Mouse (Mus musculus) limb, embryonic 11.5 days (tissue): ENCODE measurements around the gene Iqschfp. TPM values are rescaled to one million over a fixed set of nuclear protein-coding genes. Genes with fewer than 3 reads are reported as not detected.

ENCODE experiments used
- ATAC-seq: fragments of 200-750 bp; cut with Nextera tagmentation; 2 replicates; pipeline ENCODE4 v1.8.0; 2017; ENCODE audit warnings: low read depth; ENCODE audit not compliant: insufficient number of reproducible peaks, low FRiP score, low TSS enrichment
- DNase-seq: peaks from one replicate; pipeline ENCODE4 v3.0.0-alpha.2; 2015; ENCODE audit warnings: low spot score
- H3K27ac ChIP-seq: fragments of 300-500 bp; sonication (generic); replicated peaks from 2 replicates; pipeline ENCODE4 v1.5.1; 2014; ENCODE audit warnings: low read depth, mild to moderate bottlenecking, low read length
- H3K27me3 ChIP-seq: fragments of 300-500 bp; sonication (generic); 2 replicates; pipeline ENCODE4 v1.6.1; 2014; ENCODE audit warnings: mild to moderate bottlenecking, low read length, mixed read lengths; ENCODE audit not compliant: control insufficient read depth, insufficient read depth
- H3K36me3 ChIP-seq: fragments of 300-500 bp; sonication (generic); 2 replicates; pipeline ENCODE4 v1.6.1; 2014; ENCODE audit warnings: mild to moderate bottlenecking, low read length, moderate library complexity, mixed read lengths; ENCODE audit not compliant: control insufficient read depth, insufficient read depth
- H3K4me1 ChIP-seq: fragments of 300-500 bp; sonication (generic); 2 replicates; pipeline ENCODE4 v1.6.1; 2014; ENCODE audit warnings: low read length, mixed read lengths; ENCODE audit not compliant: control insufficient read depth, insufficient read depth
- H3K4me2 ChIP-seq: fragments of 300-500 bp; sonication (generic); 2 replicates; pipeline ENCODE4 v1.6.1; 2014; ENCODE audit warnings: low read depth, mild to moderate bottlenecking, moderate library complexity; ENCODE audit not compliant: severe bottlenecking
- H3K4me3 ChIP-seq: fragments of 300-500 bp; sonication (generic); 2 replicates; pipeline ENCODE4 v1.5.1; 2014; ENCODE audit warnings: low read depth, low read length
- H3K9ac ChIP-seq: fragments of 300-500 bp; sonication (generic); 2 replicates; pipeline ENCODE4 v1.6.1; 2014; ENCODE audit warnings: mild to moderate bottlenecking, low read length
- H3K9me3 ChIP-seq: fragments of 300-500 bp; sonication (generic); 2 replicates; pipeline ENCODE4 v1.6.1; 2016; ENCODE audit warnings: low read length; ENCODE audit not compliant: control insufficient read depth
- WGBS: fragments of 180-500 bp; shearing (Covaris S2); extraction: QIAGEN DNeasy Blood & Tissue Kit; methylation state at CpG from one replicate; pipeline ENCODE4 v1.1.7; 2014; 5-methylcytosine and 5-hydroxymethylcytosine counted together
- polyA plus RNA-seq: library from polyadenylated mRNA; unstranded; fragments of >200 nt; fragmentation: Nextera tagmentation; extraction: Ambion mirVana; gene quantifications from 2 replicates; pipeline ENCODE4 v1.2.1, GENCODE M21; 2014

Iqschfp gene
- polyA plus RNA-seq, 1 experiment from 2014 or later, result 0.56 TPM

DNA sequence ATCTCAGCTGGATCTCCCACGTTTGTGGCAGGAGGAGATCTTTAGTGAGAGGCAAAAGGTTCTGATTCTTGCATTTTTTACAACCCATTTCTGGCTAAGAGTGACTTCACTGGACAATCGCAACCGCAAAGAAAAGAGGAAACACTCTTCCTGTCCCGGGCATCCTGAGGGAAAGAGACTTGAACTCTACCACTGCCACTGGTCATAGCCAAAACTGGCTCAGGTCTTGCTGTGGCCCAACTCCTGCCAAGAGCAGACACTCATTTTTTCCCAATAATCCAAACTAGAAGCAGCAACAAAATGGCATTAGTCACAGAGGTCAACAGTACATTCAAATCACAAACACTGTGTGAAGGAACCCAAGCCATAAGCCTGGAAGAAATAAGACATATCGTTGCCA is 770.4 kb downstream of the Iqschfp start:
- H3K36me3 ChIP-seq, result no peaks in the 10 kb centered on the region
- H3K27me3 ChIP-seq, result no peaks in the 10 kb centered on the region
- H3K4me2 ChIP-seq, result no peak overlapping the region
- H3K4me1 ChIP-seq, result no peaks in the 10 kb centered on the region
- DNase-seq (no peak), ATAC-seq (no peak)
- H3K4me3 ChIP-seq, result no peak overlapping the region
- H3K9ac ChIP-seq, result no peak overlapping the region
- no peaks in the 10 kb centered on the region for H3K9me3 ChIP-seq
- WGBS, result 87% methylated on average over 5 of the region's 5 CpGs
- no peak overlapping the region for H3K27ac ChIP-seq

DNA sequence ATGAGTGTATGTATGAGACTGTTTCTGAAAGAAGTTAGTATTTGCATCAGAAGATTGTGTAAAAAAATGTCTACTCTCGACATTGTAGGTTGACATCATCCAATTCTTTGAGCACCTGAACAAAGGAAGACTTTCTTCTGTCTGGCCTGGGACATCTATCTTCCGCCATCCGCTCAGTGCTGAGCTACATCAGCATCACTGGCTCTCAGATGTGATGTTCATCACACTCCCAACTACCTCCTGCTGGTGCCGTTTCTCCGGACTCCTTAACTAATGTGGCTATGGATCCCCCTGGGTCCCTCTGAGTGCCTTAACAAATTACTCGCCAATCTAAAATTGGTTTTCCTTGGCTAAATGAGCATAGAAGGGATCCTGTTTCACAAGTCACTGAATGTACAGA is 772.3 kb downstream of the Iqschfp start:
- no peak overlapping the region for H3K4me2 ChIP-seq
- DNase-seq, result no peak
- no peak overlapping the region for H3K27ac ChIP-seq
- no peaks in the 10 kb centered on the region for H3K4me1 ChIP-seq
- ATAC-seq, result no peak
- H3K9me3 ChIP-seq, result no peaks in the 10 kb centered on the region
- WGBS, result 87% methylated on average over 6 of the region's 6 CpGs
- H3K9ac ChIP-seq, result no peak overlapping the region
- no peaks in the 10 kb centered on the region for H3K36me3 ChIP-seq
- no peak overlapping the region for H3K4me3 ChIP-seq
- H3K27me3 ChIP-seq, result no peaks in the 10 kb centered on the region

DNA sequence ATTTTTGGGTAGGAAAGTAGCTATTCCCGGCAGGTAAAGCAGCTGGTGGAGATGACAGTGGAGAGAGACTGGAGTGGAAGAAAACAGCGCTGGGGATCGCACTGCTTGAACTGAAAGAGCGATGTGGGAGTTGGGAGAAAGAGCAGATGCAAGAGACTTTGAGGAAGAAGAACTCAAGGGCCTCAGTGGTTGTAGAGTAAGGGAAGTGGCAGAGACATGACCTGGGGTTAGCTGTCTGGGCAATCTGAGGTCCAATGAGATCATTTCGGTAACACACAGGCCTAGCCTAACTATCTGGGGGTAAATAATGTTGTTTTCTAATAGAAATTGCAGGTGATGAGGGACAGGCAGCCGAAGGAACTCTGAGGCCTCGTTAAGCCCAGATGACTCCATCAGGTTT is 774.3 kb downstream of the Iqschfp start:
- Histone ChIP-seq H3K9me3 (no peaks in the 10 kb centered on the region), H3K4me3 (no peak overlapping the region), H3K4me2 (no peak overlapping the region), H3K36me3 (no peaks in the 10 kb centered on the region), H3K4me1 (no peaks in the 10 kb centered on the region), H3K9ac (no peak overlapping the region), H3K27ac (no peak overlapping the region), H3K27me3 (no peaks in the 10 kb centered on the region)
- ATAC-seq (no peak), DNase-seq (no peak)
- WGBS, result 82% methylated on average over 7 of the region's 7 CpGs

DNA sequence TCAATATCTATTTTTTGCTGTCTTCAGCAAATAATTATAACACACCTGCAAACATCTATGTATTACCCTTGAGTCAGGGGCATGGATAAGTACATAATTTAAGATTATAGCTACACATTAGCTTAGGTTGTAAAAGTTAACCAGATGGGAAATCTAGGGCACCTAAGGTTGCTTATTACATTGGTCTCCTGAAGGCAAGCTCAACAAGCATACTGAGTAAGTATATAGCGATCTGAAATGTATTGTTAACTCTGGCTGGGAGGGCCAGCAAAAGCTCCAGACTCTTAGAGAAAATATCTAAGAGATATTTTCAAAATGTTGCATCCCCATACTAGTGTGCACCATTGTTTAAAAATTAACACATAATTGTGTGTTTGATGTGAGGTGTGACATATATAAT is 775.8 kb downstream of the Iqschfp start:
- DNase-seq (no peak), ATAC-seq (no peak)
- no peak overlapping the region for H3K4me2 ChIP-seq
- H3K4me3 ChIP-seq, result no peak overlapping the region
- no peak overlapping the region for H3K27ac ChIP-seq
- no peak overlapping the region for H3K9ac ChIP-seq
- H3K36me3 ChIP-seq, result no peaks in the 10 kb centered on the region
- 71% methylated on average over 1 of the region's 1 CpGs for WGBS
- H3K27me3 ChIP-seq, result no peaks in the 10 kb centered on the region
- H3K9me3 ChIP-seq, result no peaks in the 10 kb centered on the region
- H3K4me1 ChIP-seq, result no peaks in the 10 kb centered on the region

DNA sequence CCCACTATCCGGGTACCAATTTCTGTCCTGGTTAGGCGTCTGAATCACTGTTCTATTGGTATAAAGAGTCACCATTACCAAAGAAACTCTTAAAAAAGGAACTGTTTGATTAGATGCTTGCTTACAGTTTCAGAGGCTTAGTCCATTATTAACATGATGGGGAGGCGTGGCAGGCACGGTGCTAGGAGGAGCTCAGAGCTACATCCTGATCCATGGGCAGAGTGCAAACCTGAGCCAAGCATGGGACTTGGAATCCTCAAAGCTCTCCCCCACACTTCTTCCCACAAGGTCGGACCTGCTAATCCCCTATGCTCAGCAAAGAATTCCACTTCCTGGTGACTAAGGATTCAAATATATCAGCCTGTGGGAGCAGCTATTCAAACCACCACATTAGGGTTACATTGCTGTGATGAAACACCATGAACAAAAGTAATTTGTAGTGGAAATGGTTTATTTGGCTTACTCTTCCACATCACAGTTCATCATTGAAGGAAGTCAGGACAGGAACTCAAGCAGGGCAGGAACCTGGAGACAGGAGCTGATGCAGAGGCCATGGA is 777.5 kb downstream of the Iqschfp start:
- Histone ChIP-seq H3K9ac (no peak overlapping the region), H3K4me2 (no peak overlapping the region), H3K27ac (no peak overlapping the region), H3K27me3 (no peaks in the 10 kb centered on the region), H3K4me1 (no peaks in the 10 kb centered on the region), H3K9me3 (no peaks in the 10 kb centered on the region), H3K36me3 (no peaks in the 10 kb centered on the region), H3K4me3 (no peak overlapping the region)
- 81% methylated on average over 5 of the region's 5 CpGs for WGBS
- no peak for DNase-seq
- ATAC-seq, result no peak

DNA sequence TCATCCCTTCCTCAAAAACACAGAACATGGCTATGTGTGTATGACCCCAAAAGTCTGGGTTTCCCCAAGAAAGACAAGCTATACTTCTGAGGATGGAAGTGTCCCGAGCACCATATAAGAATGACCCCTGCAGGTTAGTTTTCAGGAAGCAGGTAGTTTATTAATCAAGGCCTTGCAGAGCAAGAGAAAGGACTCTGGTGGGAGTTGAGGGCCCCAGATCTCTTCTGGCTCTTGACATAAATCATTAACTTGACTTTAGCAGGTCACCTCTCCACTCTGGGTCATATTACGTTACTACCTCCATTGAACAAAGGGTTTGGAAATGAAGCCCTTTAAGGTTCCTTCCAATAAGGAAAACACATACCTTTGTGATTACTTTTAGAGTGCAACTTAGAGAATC is 782.7 kb downstream of the Iqschfp start:
- Histone ChIP-seq H3K27me3 (no peaks in the 10 kb centered on the region), H3K4me2 (no peak overlapping the region), H3K9me3 (no peaks in the 10 kb centered on the region), H3K9ac (no peak overlapping the region), H3K4me3 (no peak overlapping the region), H3K4me1 (no peaks in the 10 kb centered on the region), H3K27ac (no peak overlapping the region), H3K36me3 (no peaks in the 10 kb centered on the region)
- 57% methylated on average over 2 of the region's 2 CpGs for WGBS
- ATAC-seq, result no peak
- no peak for DNase-seq

DNA sequence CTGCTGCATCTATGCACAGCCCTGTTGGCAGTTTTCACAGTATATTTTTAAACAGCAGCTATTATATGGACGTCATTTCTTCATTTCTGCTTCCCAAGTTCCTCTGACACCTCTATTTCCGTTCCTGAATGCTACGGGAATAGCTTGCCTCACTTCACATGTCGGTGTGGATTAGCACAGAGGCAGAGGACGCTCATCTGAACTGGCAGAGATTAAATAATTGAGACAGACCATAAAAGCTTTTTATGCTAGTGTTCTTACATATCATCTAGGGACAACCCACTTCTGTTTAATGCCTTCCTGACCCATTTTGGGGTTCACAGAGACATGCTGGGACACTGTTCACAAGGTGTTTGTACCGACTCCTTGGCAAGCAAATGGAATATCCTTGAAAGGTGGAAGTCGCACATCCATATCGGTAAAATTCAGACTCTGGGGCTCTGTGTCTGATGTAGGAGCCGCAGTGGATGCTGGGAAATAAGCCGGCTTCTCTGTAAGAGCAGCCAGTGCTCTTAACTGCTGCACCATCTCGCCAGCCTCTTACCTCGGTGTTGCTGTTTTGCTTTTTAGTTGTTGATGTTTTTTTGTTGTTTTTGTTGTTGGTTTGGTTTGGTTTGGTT is 783.3 kb downstream of the Iqschfp start:
- WGBS, result 88% methylated on average over 12 of the region's 12 CpGs
- DNase-seq (no peak), ATAC-seq (no peak)
- Histone ChIP-seq H3K4me1 (no peaks in the 10 kb centered on the region), H3K36me3 (no peaks in the 10 kb centered on the region), H3K27ac (no peak overlapping the region), H3K4me3 (no peak overlapping the region), H3K27me3 (no peaks in the 10 kb centered on the region), H3K9ac (no peak overlapping the region), H3K9me3 (no peaks in the 10 kb centered on the region), H3K4me2 (no peak overlapping the region)
